In the genomic region with DNA sequence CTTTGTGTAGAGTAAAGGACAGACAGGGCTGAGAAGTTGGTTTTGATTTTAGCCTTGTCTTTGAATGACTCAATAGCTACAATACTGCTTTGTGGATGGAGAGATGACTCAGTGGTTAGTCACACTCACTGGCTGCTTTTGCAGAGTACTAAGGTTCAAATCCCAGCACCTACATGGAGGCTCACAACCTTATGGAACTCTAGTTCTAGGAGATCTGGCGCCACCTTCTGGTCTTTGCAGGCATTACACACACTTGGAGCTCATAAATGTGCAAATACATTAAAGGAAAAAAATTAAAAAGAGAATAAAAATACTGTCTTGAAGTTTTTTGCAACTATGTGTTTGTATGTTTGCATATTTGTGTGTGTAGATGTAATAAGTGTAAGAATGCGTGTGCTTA, we compare ENCODE assay signal across 8 mouse cellular contexts. TPM values are rescaled to one million over a fixed set of nuclear protein-coding genes. Genes with fewer than 3 reads are reported as not detected.
DNase-seq lines count a peak whose midpoint lies in the region; ATAC-seq lines count a peak whose summit lies in the region.

No protein-coding gene starts in this region.

- ATAC-seq in forebrain, embryonic 14.5 days = no peak
- ATAC-seq in forebrain, embryonic 15.5 days (replicated peaks) = no peak

- H3K4me1 ChIP-seq in forebrain, embryonic 14.5 days (ENCODE audit: control insufficient read depth, insufficient read depth, low read length) = no peaks in the 10 kb centered on the region
- H3K4me1 ChIP-seq in forebrain, embryonic 15.5 days = no peaks in the 10 kb centered on the region

- peaks cover 50% of the 10 kb centered on the region for H3K36me3 ChIP-seq in forebrain, embryonic 14.5 days (ENCODE audit: control insufficient read depth, insufficient read depth, low read length)
- H3K36me3 ChIP-seq in forebrain, embryonic 15.5 days = peaks cover 42% of the 10 kb centered on the region

- WGBS in forebrain, embryonic 14.5 days = 68% methylated on average over 2 of the region's 2 CpGs
- 70% methylated on average over 2 of the region's 2 CpGs for WGBS in forebrain, embryonic 15.5 days

- no peak overlapping the region for H3K9ac ChIP-seq in forebrain, embryonic 14.5 days (ENCODE audit: low read length)
- H3K9ac ChIP-seq in forebrain, embryonic 15.5 days (replicated peaks) = no peak overlapping the region

- no peak overlapping the region for H3K4me3 ChIP-seq in forebrain, embryonic 14.5 days (ENCODE audit: low read depth, low read length)
- no peak overlapping the region for H3K4me3 ChIP-seq in forebrain, embryonic 15.5 days

- H3K4me2 ChIP-seq in forebrain, embryonic 14.5 days (ENCODE audit: low read length) = no peak overlapping the region
- no peak overlapping the region for H3K4me2 ChIP-seq in forebrain, embryonic 15.5 days (replicated peaks)

- DNase-seq in forebrain, embryonic 14.5 days (ENCODE audit: low spot score) = peak; percentile 9
- DNase-seq in urinary bladder, postnatal 14 days (ENCODE audit: low spot score) = peak; percentile 18
- DNase-seq in urinary bladder, postnatal 36 days (ENCODE audit: low spot score in 2 of 2) = no peak
- DNase-seq in lung, postnatal 14 days = peak; percentile 21
- peak; percentile 81 for DNase-seq in thymus, postnatal 4 days
- no peak for DNase-seq in gastrocnemius, adult 18-20 months (ENCODE audit: low spot score)
- no peak for DNase-seq in gastrocnemius, postnatal 25 days

- H3K27ac ChIP-seq in forebrain, embryonic 14.5 days (ENCODE audit: low read depth, low read length) = no peak overlapping the region
- H3K27ac ChIP-seq in forebrain, embryonic 15.5 days (replicated peaks) = no peak overlapping the region

- no peaks in the 10 kb centered on the region for H3K9me3 ChIP-seq in forebrain, embryonic 14.5 days (replicated peaks; ENCODE audit: control insufficient read depth, low read length)
- peaks cover 5% of the 10 kb centered on the region; the same call in 1 of the 2 replicates for H3K9me3 ChIP-seq in forebrain, embryonic 15.5 days

- H3K27me3 ChIP-seq in forebrain, embryonic 14.5 days (replicated peaks; ENCODE audit: control insufficient read depth, insufficient read depth, low read length) = no peaks in the 10 kb centered on the region
- no peaks in the 10 kb centered on the region for H3K27me3 ChIP-seq in forebrain, embryonic 15.5 days

RNA-seq across cellular contexts. Expression of gene Aldh8a1, which starts 39.9 kb away (rescaled TPM):
- polyA plus RNA-seq in forebrain, embryonic 14.5 days (2014; fragmentation: Nextera tagmentation; extraction: Ambion mirVana) = 0.12 TPM in 1 of 2 replicates, not detected in the other
- polyA plus RNA-seq in forebrain, embryonic 15.5 days (2015; fragmentation: Nextera tagmentation; extraction: Ambion mirVana) = 0.13 TPM in 1 of 2 replicates, not detected in the other
- not detected for total RNA-seq in gastrocnemius, adult 18-20 months (2021)
- not detected for total RNA-seq in gastrocnemius, postnatal 25 days (2021)

RNA-seq across cellular contexts. Expression of gene Hbs1l, which starts 41.4 kb away (rescaled TPM):
- 95.0 and 111 TPM in 2 replicates for polyA plus RNA-seq in forebrain, embryonic 14.5 days (2014; fragmentation: Nextera tagmentation; extraction: Ambion mirVana)
- polyA plus RNA-seq in forebrain, embryonic 15.5 days (2015; fragmentation: Nextera tagmentation; extraction: Ambion mirVana) = 116 and 120 TPM in 2 replicates
- total RNA-seq in gastrocnemius, adult 18-20 months (2021) = 10 to 100 TPM; 61.6 to 63.1 TPM
- total RNA-seq in gastrocnemius, postnatal 25 days (2021) = 10 to 100 TPM; 58.4 to 62.5 TPM

Comparison
In these comparisons a context has a peak if more than half of its experiments do, and no peak if none do; other contexts are left out.
1. DNase-seq: peak in forebrain, embryonic 14.5 days (single experiment), urinary bladder, postnatal 14 days (single experiment), lung, postnatal 14 days (single experiment) and thymus, postnatal 4 days (single experiment); none in urinary bladder, postnatal 36 days (0 of 2), gastrocnemius, adult 18-20 months (single experiment) and gastrocnemius, postnatal 25 days (single experiment).